Mouse (Mus musculus): Measurements from ENCODE around the gene Mpig6b. TPM values are rescaled to one million over a fixed set of nuclear protein-coding genes. Genes with fewer than 3 reads are reported as not detected.
A peak's percentile ranks its signal among the peaks of the same experiment; 100 is the strongest.
"Not testable (repeated sequence)": the region's sequence is repeated elsewhere in the genome, so short reads cannot be mapped to it uniquely, and the experiment has no call there.

Gene Mpig6b
- polyA plus RNA-seq, 1 experiment from 2014 or later = 0.72 TPM

- Histone ChIP-seq H3K9me3 (no peaks in the 10 kb centered on the region), H3K27ac (0 out of 2 replicates have a peak overlapping the region, but pooled peaks have one; percentile 11), H3K27me3 (ENCODE audit: poor library complexity, severe bottlenecking) (0 out of 2 replicates have a peak, but pooled peaks cover 3% of the 10 kb centered on the region), H3K4me1 (peaks cover 8% of the 10 kb centered on the region), H3K4me3 (no peak overlapping the region), H3K36me3 (replicated peaks) (no peaks in the 10 kb centered on the region)
- no peak for DNase-seq (ENCODE audit: extremely low spot score, low spot score)
- WGBS = 84% methylated on average over 6 of the region's 6 CpGs
Measured at GRCm38 (mm10) chr17:35034896-35035295, 31.1 kb downstream of the Mpig6b start.

- DNase-seq (ENCODE audit: extremely low spot score, low spot score); H3K9me3 ChIP-seq; H3K27me3 ChIP-seq (ENCODE audit: poor library complexity, severe bottlenecking); H3K27ac ChIP-seq; H3K36me3 ChIP-seq (replicated peaks); H3K4me3 ChIP-seq: not testable (repeated sequence)
- 72% methylated on average over 1 of the region's 1 CpGs for WGBS
- peaks cover 15% of the 10 kb centered on the region for H3K4me1 ChIP-seq
Measured at GRCm38 (mm10) chr17:35033703-35034102, 32.3 kb downstream of the Mpig6b start.

GRCm38 (mm10) chr17:35032323-35032870, 33.6 kb downstream of the Mpig6b start:
- DNase-seq (ENCODE audit: extremely low spot score, low spot score) = no peak
- no peak overlapping the region for H3K4me3 ChIP-seq
- H3K27ac ChIP-seq = no peak overlapping the region
- 0 out of 2 replicates have a peak, but pooled peaks cover 3% of the 10 kb centered on the region for H3K27me3 ChIP-seq (ENCODE audit: poor library complexity, severe bottlenecking)
- H3K4me1 ChIP-seq = peaks cover 23% of the 10 kb centered on the region
- no peaks in the 10 kb centered on the region for H3K36me3 ChIP-seq (replicated peaks)
- H3K9me3 ChIP-seq = no peaks in the 10 kb centered on the region
- WGBS = 79% methylated on average over 8 of the region's 8 CpGs

GRCm38 (mm10) chr17:35031880-35032279, 34.1 kb downstream of the Mpig6b start:
- Histone ChIP-seq H3K4me1 (peaks cover 28% of the 10 kb centered on the region), H3K9me3 (no peaks in the 10 kb centered on the region), H3K4me3 (no peak overlapping the region), H3K36me3 (replicated peaks) (no peaks in the 10 kb centered on the region), H3K27me3 (ENCODE audit: poor library complexity, severe bottlenecking) (0 out of 2 replicates have a peak, but pooled peaks cover 3% of the 10 kb centered on the region), H3K27ac (no peak overlapping the region)
- DNase-seq (ENCODE audit: extremely low spot score, low spot score) = no peak
- WGBS = 91% methylated on average over 7 of the region's 7 CpGs

GRCm38 (mm10) chr17:35031272-35031671, 34.7 kb downstream of the Mpig6b start:
- 92% methylated on average over 11 of the region's 11 CpGs for WGBS
- Histone ChIP-seq H3K9me3 (no peaks in the 10 kb centered on the region), H3K4me3 (no peak overlapping the region), H3K4me1 (peaks cover 34% of the 10 kb centered on the region), H3K27ac (no peak overlapping the region), H3K27me3 (ENCODE audit: poor library complexity, severe bottlenecking) (0 out of 2 replicates have a peak, but pooled peaks cover 3% of the 10 kb centered on the region), H3K36me3 (replicated peaks) (no peaks in the 10 kb centered on the region)
- no peak for DNase-seq (ENCODE audit: extremely low spot score, low spot score)

GRCm38 (mm10) chr17:35029691-35030532, 36.1 kb downstream of the Mpig6b start:
- Histone ChIP-seq H3K9me3 (no peaks in the 10 kb centered on the region), H3K4me1 (peaks cover 43% of the 10 kb centered on the region), H3K4me3 (peak overlapping the region; percentile 3; the same call in 1 of the 2 replicates), H3K27ac (peak overlapping the region; percentile 48), H3K27me3 (ENCODE audit: poor library complexity, severe bottlenecking) (0 out of 2 replicates have a peak, but pooled peaks cover 3% of the 10 kb centered on the region), H3K36me3 (replicated peaks) (no peaks in the 10 kb centered on the region)
- WGBS = 32% methylated on average over 19 of the region's 19 CpGs
- no peak for DNase-seq (ENCODE audit: extremely low spot score, low spot score)

GRCm38 (mm10) chr17:35028315-35028714, 37.7 kb downstream of the Mpig6b start:
- WGBS = 89% methylated on average over 2 of the region's 2 CpGs
- Histone ChIP-seq H3K9me3 (no peaks in the 10 kb centered on the region), H3K36me3 (replicated peaks) (no peaks in the 10 kb centered on the region), H3K4me1 (peaks cover 59% of the 10 kb centered on the region), H3K4me3 (no peak overlapping the region), H3K27ac (no peak overlapping the region), H3K27me3 (ENCODE audit: poor library complexity, severe bottlenecking) (0 out of 2 replicates have a peak, but pooled peaks cover 3% of the 10 kb centered on the region)
- no peak for DNase-seq (ENCODE audit: extremely low spot score, low spot score)

GRCm38 (mm10) chr17:35027277-35028068, 38.5 kb downstream of the Mpig6b start, which contains the start of gene Sapcd1:
Sapcd1 (minus strand) TSS chr17:35028016.
- peak; percentile 19 for DNase-seq (ENCODE audit: extremely low spot score, low spot score)
- no peaks in the 10 kb centered on the region for H3K36me3 ChIP-seq (replicated peaks)
- H3K9me3 ChIP-seq = no peaks in the 10 kb centered on the region
- H3K27ac ChIP-seq = peak within 1 kb of the TSS; percentile 80
- 38% methylated on average over 13 of the region's 13 CpGs for WGBS
- peak within 1 kb of the TSS; percentile 28 for H3K4me3 ChIP-seq
- H3K27me3 ChIP-seq (ENCODE audit: poor library complexity, severe bottlenecking) = 0 out of 2 replicates have a peak, but pooled peaks cover 3% of the 10 kb centered on the region
- peaks cover 60% of the 10 kb centered on the region for H3K4me1 ChIP-seq

GRCm38 (mm10) chr17:35026206-35026605, 39.8 kb downstream of the Mpig6b start:
- no peaks in the 10 kb centered on the region for H3K27me3 ChIP-seq (ENCODE audit: poor library complexity, severe bottlenecking)
- no peak for DNase-seq (ENCODE audit: extremely low spot score, low spot score)
- WGBS = 84% methylated on average over 5 of the region's 5 CpGs
- H3K36me3 ChIP-seq (replicated peaks) = no peaks in the 10 kb centered on the region
- no peaks in the 10 kb centered on the region for H3K9me3 ChIP-seq
- H3K4me3 ChIP-seq = no peak overlapping the region
- H3K4me1 ChIP-seq = peaks cover 69% of the 10 kb centered on the region
- peak overlapping the region; percentile 58 for H3K27ac ChIP-seq

GRCm38 (mm10) chr17:35024691-35025488, 41.1 kb downstream of the Mpig6b start:
- DNase-seq (ENCODE audit: extremely low spot score, low spot score) = no peak
- Histone ChIP-seq H3K27ac (peak overlapping the region; percentile 66; the same call in 1 of the 2 replicates), H3K4me1 (peaks cover 68% of the 10 kb centered on the region)

GRCm38 (mm10) chr17:35024261-35024660, 41.7 kb downstream of the Mpig6b start:
- no peaks in the 10 kb centered on the region for H3K27me3 ChIP-seq (ENCODE audit: poor library complexity, severe bottlenecking)
- peak; percentile 14 for DNase-seq (ENCODE audit: extremely low spot score, low spot score)
- no peaks in the 10 kb centered on the region for H3K36me3 ChIP-seq (replicated peaks)
- WGBS = 82% methylated on average over 13 of the region's 13 CpGs
- H3K9me3 ChIP-seq = no peaks in the 10 kb centered on the region
- peak overlapping the region; percentile 10; the same call in 1 of the 2 replicates for H3K4me3 ChIP-seq
- peaks cover 63% of the 10 kb centered on the region for H3K4me1 ChIP-seq
- peak overlapping the region; percentile 66 for H3K27ac ChIP-seq

More at GRCm38 (mm10) chr17:35024691-35025488, 41.1 kb downstream of the Mpig6b start:
- 61% methylated on average over 10 of the region's 10 CpGs for WGBS
- H3K9me3 ChIP-seq = no peaks in the 10 kb centered on the region
- H3K4me3 ChIP-seq = no peak overlapping the region; the same call in 1 of the 2 replicates
- H3K27me3 ChIP-seq (ENCODE audit: poor library complexity, severe bottlenecking) = no peaks in the 10 kb centered on the region
- H3K36me3 ChIP-seq (replicated peaks) = no peaks in the 10 kb centered on the region
